Mouse (Mus musculus) kidney, postnatal 0 days (tissue): Measurements from ENCODE around the gene Apom. TPM values are rescaled to one million over a fixed set of nuclear protein-coding genes. Genes with fewer than 3 reads are reported as not detected.
"Not testable (repeated sequence)": the region's sequence is repeated elsewhere in the genome, so short reads cannot be mapped to it uniquely, and the experiment has no call there.

Experiments
- ATAC-seq: fragments of 200-750 bp; cut with Nextera tagmentation; replicated peaks from 2 replicates; pipeline ENCODE4 v1.8.0; 2017; ENCODE audit warnings: low read depth, moderate number of reproducible peaks, moderate TSS enrichment, moderate library complexity; ENCODE audit not compliant: low FRiP score
- DNase-seq: peaks from one replicate; pipeline ENCODE4 v3.0.0-alpha.2; 2016; ENCODE audit warnings: low spot score
- H3K27ac ChIP-seq: fragments of 300-500 bp; sonication (generic); 2 replicates; pipeline ENCODE4 v1.5.1; 2014; ENCODE audit warnings: mild to moderate bottlenecking
- H3K27me3 ChIP-seq: fragments of 300-500 bp; sonication (generic); 2 replicates; pipeline ENCODE4 v1.6.1; 2014; ENCODE audit warnings: low read length, mixed read lengths; ENCODE audit not compliant: insufficient read depth
- H3K36me3 ChIP-seq: fragments of 300-500 bp; sonication (generic); 2 replicates; pipeline ENCODE4 v1.6.1; 2014; ENCODE audit warnings: low read length, mixed read lengths; ENCODE audit not compliant: insufficient read depth
- H3K4me1 ChIP-seq: fragments of 300-500 bp; sonication (generic); replicated peaks from 2 replicates; pipeline ENCODE4 v1.6.1; 2014; ENCODE audit warnings: antibody characterized with exemption, low read length, mixed read lengths; ENCODE audit not compliant: insufficient read depth
- H3K4me2 ChIP-seq: fragments of 300-500 bp; sonication (generic); 2 replicates; pipeline ENCODE4 v1.6.1; 2014; ENCODE audit warnings: mild to moderate bottlenecking, low read length, moderate library complexity, mixed read lengths
- H3K4me3 ChIP-seq: fragments of 300-500 bp; sonication (generic); replicated peaks from 2 replicates; pipeline ENCODE4 v1.5.1; 2014; ENCODE audit warnings: low read depth, low read length
- H3K9ac ChIP-seq: fragments of 300-500 bp; sonication (generic); 2 replicates; pipeline ENCODE4 v1.6.1; 2014; ENCODE audit warnings: low read depth, low read length
- H3K9me3 ChIP-seq: fragments of 300-500 bp; sonication (generic); replicated peaks from 2 replicates; pipeline ENCODE4 v1.6.1; 2016; ENCODE audit warnings: low read length, inconsistent platforms, mixed read lengths
- CTCF ChIP-seq: IDR thresholded peaks from 2 replicates; pipeline ENCODE4 v1.5.1; 2016; ENCODE audit warnings: antibody characterized with exemption, low read depth, mild to moderate bottlenecking, moderate library complexity
- WGBS: fragments of 180-500 bp; shearing (Covaris S2); extraction: QIAGEN DNeasy Blood & Tissue Kit; methylation state at CpG from one replicate; pipeline ENCODE4 v1.1.7; 2014; 5-methylcytosine and 5-hydroxymethylcytosine counted together
- polyA plus RNA-seq: library from polyadenylated mRNA; unstranded; fragments of >200 nt; fragmentation: Nextera tagmentation; extraction: Ambion mirVana; gene quantifications from 2 replicates; pipeline ENCODE4 v1.2.1, GENCODE M21; 2015

The Apom gene
- polyA plus RNA-seq, 1 experiment from 2014 or later: 59.6 TPM

GRCm38 (mm10) chr17:35125081-35125480 lies 6.8 kb downstream of the Apom start:
- Histone ChIP-seq H3K4me1 (peaks cover 20% of the 10 kb centered on the region), H3K9ac (peak overlapping the region; percentile 69; the same call in 1 of the 2 replicates), H3K27me3 (no peaks in the 10 kb centered on the region), H3K36me3 (peaks cover 10% of the 10 kb centered on the region; the same call in 1 of the 2 replicates), H3K4me3 (no peak overlapping the region), H3K9me3 (no peaks in the 10 kb centered on the region), H3K4me2 (peak overlapping the region; percentile 62; the same call in 1 of the 2 replicates), H3K27ac (peak overlapping the region; percentile 89; the same call in 1 of the 2 replicates)
- TF ChIP-seq CTCF: no peak
- no peak for ATAC-seq
- WGBS: 96% methylated on average over 1 of the region's 1 CpGs
- DNase-seq: no peak

DNA sequence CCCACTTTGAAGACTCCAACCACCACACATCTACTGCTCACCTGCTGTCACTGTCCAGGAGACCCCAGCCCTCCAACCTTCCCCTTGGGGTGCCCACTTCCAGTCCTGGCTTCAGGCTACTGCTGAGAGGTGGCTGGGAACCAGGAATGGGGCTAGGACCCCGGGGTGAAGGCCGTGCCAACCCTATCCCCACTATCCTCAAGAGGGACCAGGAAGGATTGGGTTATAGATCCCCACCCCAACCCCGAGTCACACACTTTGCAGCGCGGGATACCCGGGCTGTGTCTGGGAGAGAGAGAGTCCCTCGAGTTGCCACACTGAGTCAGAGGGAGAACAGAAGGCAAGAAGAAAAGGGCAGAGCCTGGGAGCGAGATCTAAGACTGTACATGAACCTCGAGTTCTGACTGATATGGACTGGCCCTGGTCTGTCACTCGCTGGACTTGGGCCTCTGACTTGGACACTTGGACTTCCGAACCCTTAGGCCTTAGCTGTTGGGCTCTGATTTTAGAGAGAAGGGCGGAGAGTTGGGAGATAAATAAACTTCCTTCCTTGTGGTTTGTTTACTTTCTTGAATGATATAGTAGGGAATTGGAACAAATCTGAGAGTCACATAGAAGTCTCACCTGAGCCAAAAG lies 7.5 kb downstream of the Apom start:
- peaks cover 20% of the 10 kb centered on the region for H3K4me1 ChIP-seq
- ATAC-seq: not testable (repeated sequence)

DNA sequence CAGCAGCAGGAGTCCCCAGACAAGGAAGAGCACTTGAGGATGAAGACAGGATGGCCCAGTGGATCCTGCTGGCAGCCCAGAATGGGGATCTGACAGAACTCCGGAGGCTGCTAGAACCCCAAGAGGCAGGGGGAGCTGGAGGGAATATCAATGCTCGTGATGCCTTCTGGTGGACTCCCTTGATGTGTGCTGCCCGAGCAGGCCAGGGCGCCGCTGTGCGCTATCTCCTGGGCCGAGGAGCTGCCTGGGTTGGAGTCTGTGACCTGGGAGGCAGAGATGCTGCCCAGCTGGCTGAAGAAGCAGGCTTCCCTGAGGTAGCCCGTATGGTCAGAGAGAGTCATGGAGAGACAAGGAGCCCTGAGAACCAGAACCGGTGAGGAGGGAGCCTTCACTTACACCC lies 8.6 kb downstream of the Apom start:
- 94% methylated on average over 9 of the region's 9 CpGs for WGBS
- Histone ChIP-seq H3K36me3 (peaks cover 13% of the 10 kb centered on the region; the same call in 1 of the 2 replicates), H3K4me1 (peaks cover 20% of the 10 kb centered on the region)
- not testable (repeated sequence) for DNase-seq, ATAC-seq, H3K27me3 ChIP-seq, H3K9me3 ChIP-seq, H3K9ac ChIP-seq, H3K4me3 ChIP-seq, H3K4me2 ChIP-seq, H3K27ac ChIP-seq

More for the DNA sequence above, 7.5 kb downstream of the Apom start:
- H3K9me3 ChIP-seq, H3K9ac ChIP-seq, H3K4me3 ChIP-seq, H3K27me3 ChIP-seq, H3K27ac ChIP-seq, DNase-seq, H3K36me3 ChIP-seq, H3K4me2 ChIP-seq: not testable (repeated sequence)
- WGBS: 92% methylated on average over 12 of the region's 12 CpGs

DNA sequence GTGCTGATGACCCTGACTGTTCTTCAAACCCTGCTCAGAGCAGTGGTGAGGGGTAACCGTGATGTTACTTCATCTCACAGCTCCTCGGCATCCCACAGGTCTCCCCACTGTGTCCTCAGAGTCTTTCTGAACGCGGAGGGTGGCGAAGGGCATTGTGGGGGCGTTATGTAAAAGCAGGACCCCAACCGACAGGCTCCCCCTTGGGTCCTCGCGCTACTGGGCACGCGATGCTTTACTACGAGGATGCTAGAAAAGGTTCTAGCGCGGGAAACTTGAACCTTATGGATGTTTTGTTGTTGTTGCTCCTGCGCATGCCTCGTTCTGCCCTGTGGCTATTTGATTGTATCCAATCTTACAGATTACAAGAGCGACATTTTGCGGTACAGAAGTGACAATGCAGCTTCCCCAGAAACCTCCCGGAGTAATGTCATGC lies 10.0 kb downstream of the Apom start, which contains the start of gene Csnk2b:
Gene Csnk2b (minus strand): TSS at position 183 of the 433 bp plus-strand sequence.
- H3K4me2 ChIP-seq: peak within 1 kb of the TSS; percentile 88
- TF ChIP-seq CTCF: peak; percentile 54
- WGBS: under 1% methylated on average over 19 of the region's 19 CpGs

DNA sequence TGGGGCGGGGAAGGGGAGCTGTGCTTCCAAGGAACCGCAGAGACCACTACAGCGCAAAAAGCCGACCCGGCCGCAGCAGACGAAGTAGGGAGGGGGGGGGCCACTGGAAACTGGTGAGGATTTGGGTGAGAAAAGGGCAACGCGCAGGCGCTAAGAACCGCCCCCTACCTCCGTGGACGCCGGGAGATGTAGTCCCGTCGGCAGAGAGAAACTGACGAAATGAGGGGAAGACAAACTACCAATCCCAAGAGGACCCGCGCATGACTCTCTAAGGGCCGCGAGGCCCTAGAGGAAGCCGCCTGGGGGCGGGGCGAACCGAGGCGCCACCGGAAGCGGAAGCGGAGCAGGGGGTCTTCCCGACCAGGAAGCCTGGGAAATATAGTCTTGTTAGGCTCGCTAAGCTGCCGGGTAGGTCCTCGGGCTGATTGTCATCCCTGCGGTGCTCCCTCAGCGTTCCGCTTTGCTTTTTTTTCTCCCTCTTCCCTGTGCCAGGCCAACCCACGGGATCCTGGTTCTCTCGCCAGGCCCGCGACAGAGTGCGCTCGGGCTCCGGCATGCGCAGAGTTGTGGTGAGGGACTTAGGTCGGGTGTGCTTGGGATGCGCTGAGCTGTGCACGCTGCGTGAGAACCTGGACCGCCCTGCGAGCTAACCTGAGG lies 10.6 kb downstream of the Apom start, which contains the start of gene Gpank1:
Gene Gpank1 (plus strand): TSS at position 313 of the 657 bp plus-strand sequence.
- Histone ChIP-seq H3K27me3 (no peaks in the 10 kb centered on the region), H3K9ac (peak within 1 kb of the TSS; percentile 93), H3K4me3 (peak within 1 kb of the TSS; percentile 98), H3K4me2 (peak within 1 kb of the TSS; percentile 88), H3K27ac (peak within 1 kb of the TSS; percentile 90), H3K9me3 (no peaks in the 10 kb centered on the region), H3K4me1 (peaks cover 5% of the 10 kb centered on the region), H3K36me3 (peaks cover 20% of the 10 kb centered on the region)
- peak; percentile 100 for DNase-seq
- WGBS: under 1% methylated on average over 50 of the region's 50 CpGs
- peak; percentile 93 for ATAC-seq
- TF ChIP-seq CTCF: peak; percentile 13; the same call in 1 of the 2 replicates

More for the DNA sequence above, 10.0 kb downstream of the Apom start, which contains the start of gene Csnk2b:
- Histone ChIP-seq H3K9ac (peak within 1 kb of the TSS; percentile 93), H3K27me3 (no peaks in the 10 kb centered on the region), H3K36me3 (peaks cover 18% of the 10 kb centered on the region), H3K27ac (peak within 1 kb of the TSS; percentile 90), H3K4me3 (peak within 1 kb of the TSS; percentile 98), H3K4me1 (peaks cover 10% of the 10 kb centered on the region), H3K9me3 (no peaks in the 10 kb centered on the region)
- DNase-seq: peak; percentile 91
- no peak for ATAC-seq

GRCm38 (mm10) chr17:35120745-35121142 lies 11.1 kb downstream of the Apom start:
- Histone ChIP-seq H3K27me3 (no peaks in the 10 kb centered on the region), H3K9ac (peak overlapping the region; percentile 93), H3K4me1 (peaks cover 5% of the 10 kb centered on the region), H3K4me2 (peak overlapping the region; percentile 88), H3K9me3 (no peaks in the 10 kb centered on the region), H3K4me3 (peak overlapping the region; percentile 98), H3K27ac (peak overlapping the region; percentile 90), H3K36me3 (peaks cover 24% of the 10 kb centered on the region)
- no peak for TF ChIP-seq CTCF
- ATAC-seq (peak; percentile 4), DNase-seq (no peak)
- WGBS: under 1% methylated on average over 33 of the region's 33 CpGs
